Mouse (Mus musculus) T-helper 17 cell (primary cell): ENCODE measurements around the gene St3gal3.

Experiments used
- in situ Hi-C, 2 experiments: fragments of 300-600 bp; cut with MboI, MseI; formaldehyde crosslinking; loops; 1 replicate in 1 of 2; 2 replicates in 1 of 2; pipeline ENCODE4 v1.15.1; 2025; ENCODE audit warnings: high pct_unique_total_duplicates in 2 of 2

The St3gal3 gene

DNA sequence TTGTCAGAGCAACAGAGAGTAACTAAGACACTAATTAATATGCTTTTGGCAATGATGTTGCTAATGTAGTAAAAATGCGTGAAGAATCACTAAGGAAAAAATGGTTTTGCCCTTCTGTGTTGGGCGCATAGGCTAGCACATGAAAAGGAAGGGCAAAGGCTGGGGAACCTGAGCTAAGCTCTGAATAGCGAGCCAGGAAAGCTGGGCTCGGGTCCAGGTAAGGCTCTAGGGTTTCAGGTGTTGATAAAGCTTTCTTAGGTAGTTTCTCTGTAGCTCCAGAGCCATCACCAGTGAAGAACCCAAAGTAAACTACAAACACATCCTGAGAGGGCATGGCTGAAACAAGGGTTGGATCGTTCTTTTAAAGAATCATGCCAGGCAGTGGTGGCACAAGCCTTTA, 6.8 kb upstream of the St3gal3 start:
- in situ Hi-C loops, result no loop called here

- in situ Hi-C loops, result loop anchor here in 1 of 2 experiments (5.0 kb wide), 1 partner anchor 83 kb away; no protein-coding TSS in a partner anchor
Measured at GRCm38 (mm10) chr4:118138891-118139290, 4.2 kb upstream of the St3gal3 start.

GRCm38 (mm10) chr4:118137857-118138256, 3.1 kb upstream of the St3gal3 start:
- in situ Hi-C loops, result loop anchor here in 1 of 2 experiments (5.0 kb wide), 1 partner anchor 84 kb away; no protein-coding TSS in a partner anchor

DNA sequence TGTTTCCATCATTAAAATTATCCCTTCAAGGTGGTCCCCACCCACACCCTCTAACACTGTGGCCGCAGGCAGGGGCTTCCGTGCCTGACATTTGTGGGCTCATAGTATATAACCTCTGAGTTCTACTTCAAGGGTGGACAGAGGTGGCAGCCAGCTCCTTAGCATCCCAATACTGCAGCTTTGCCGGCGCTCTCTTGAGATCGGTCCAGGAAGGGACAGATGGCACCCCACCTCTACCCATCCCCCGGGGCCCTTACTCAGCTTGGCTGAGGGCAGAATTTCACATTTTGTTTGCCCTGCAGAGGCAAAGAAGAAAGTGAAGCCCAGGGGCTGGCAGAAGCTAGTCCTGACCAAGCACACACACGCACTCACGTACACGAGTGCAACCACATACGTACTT, 2.6 kb upstream of the St3gal3 start:
- in situ Hi-C loops, result loop anchor here in 1 of 2 experiments (5.0 kb wide), 1 partner anchor 85 kb away; no protein-coding TSS in a partner anchor

DNA sequence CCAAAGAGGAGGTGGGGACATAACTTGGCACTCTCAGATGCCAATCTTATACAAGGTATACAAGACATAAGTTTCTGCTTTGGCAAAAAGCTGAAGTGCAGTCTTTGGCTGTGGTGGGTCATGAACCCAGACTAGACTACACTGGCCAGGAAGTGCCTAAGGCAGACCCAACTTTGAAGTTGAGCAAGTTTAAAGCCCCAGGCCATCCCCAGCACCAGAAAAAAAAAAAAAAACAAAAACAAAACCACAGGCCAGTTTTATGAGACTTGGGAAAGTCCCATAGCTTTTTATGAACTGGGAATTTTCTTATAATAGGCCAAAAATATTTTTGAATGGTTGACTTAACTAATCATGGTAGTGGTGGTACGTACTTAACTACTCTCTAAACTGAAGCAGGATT, 700 bp upstream of the St3gal3 start:
- in situ Hi-C loops, result loop anchor here in 1 of 2 experiments (5.0 kb wide), 1 partner anchor 87 kb away; no protein-coding TSS in a partner anchor

GRCm38 (mm10) chr4:118131329-118131728, 3.4 kb downstream of the St3gal3 start:
- in situ Hi-C loops, result no loop called here

GRCm38 (mm10) chr4:118123030-118123704, 11.5 kb downstream of the St3gal3 start:
- in situ Hi-C loops, result no loop called here

DNA sequence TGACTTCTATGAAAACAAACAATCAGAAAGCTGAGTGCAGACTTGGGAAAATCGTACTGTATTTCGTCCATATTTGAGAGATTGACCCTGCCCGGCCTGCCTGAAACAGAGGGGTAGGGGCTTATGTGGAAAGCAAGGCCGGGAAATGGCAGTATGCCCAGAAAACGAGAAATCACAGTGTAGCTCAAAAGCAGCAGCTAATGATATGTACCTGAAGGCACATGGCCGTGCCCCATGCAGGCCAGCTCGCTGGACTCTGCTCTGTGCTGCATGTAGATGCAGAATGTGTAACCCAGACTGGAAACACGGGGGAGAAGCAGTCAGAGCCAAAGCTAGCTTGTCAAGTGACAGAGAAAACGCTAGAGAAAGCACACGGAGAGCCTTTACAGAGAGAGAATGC, 12.6 kb downstream of the St3gal3 start:
- in situ Hi-C loops, result no loop called here

DNA sequence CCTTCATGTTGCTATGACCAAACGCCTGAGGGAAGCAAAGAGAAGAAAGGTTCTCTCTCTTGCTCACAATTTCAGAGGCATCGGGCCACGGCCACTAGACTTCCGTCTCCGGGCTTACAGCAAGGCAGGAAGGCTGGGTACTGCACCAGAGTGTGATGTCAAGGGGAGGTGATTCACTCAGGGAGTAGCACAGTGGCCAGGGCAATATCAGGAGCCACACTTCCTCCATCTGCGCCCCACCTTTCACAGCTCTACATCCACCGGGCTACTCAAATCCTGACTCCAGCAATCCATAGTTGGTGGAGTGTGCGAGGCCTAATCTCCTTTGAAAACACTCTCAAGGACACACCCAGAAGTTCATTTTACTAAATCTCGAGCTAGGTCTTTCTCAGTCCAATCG, 17.1 kb downstream of the St3gal3 start:
- in situ Hi-C loops, result no loop called here

- in situ Hi-C loops, result no loop called here
Measured at GRCm38 (mm10) chr4:118116098-118116497, 18.6 kb downstream of the St3gal3 start.

GRCm38 (mm10) chr4:118115132-118115531, 19.6 kb downstream of the St3gal3 start:
- in situ Hi-C loops, result no loop called here

GRCm38 (mm10) chr4:118112601-118113000, 22.1 kb downstream of the St3gal3 start:
- in situ Hi-C loops, result no loop called here

GRCm38 (mm10) chr4:118109649-118110048, 25.1 kb downstream of the St3gal3 start:
- in situ Hi-C loops, result no loop called here

DNA sequence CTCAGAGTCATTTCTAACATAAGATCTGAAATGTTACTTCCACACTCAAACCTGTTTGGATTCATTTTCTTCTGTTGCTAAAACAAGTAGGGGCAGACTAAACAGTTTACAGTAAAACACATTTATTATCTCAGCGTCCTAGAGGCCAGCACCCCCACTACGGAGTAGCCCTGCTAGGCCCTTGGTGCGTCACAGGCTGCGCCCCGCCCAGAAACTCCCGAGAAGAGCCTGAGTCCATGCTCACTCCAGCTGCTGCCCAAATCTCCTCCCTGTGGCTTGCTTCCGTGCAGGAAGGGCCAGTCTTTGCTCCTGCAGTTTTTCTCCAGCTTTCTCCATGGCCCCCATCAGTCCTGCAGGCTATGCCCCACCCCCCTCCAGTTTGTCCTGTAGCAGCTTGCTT, 25.9 kb downstream of the St3gal3 start:
- in situ Hi-C loops, result no loop called here

DNA sequence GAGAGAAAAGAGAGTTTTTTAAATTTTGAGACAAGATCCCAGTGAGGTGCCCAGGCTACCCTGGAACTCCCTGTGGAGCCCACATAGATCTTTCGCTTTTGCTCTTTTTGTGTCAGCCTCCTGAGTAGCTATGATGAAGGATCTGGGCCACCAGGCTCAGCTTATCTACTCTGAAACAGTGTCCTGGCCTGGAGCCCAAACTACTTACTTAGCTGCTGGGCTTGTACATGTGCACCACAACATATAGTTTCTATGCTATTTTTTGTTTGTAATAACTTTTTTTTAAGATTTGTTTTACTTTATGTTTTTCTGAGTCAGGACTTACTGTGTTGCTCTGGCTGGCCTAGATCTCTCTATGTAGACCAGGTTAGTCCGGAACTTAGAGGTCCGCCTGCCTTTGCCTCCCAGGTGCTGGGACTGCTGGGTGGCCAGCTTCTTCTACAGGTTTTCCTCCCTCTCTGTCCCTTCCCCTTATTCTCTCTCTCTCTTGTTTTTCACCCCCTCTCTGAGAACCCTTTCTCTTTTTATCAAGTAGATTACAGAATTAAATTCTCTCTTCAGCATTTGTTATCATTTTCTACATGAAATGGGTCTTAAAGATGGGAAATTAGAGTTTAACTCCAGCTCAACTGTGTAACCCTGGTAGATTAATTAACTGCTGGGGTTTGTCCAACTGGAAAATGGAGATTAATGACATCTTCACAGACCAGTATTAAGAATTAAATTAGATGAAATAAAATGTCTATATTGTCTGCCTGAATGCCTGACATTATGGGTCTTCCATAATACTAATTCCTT, 29.3 kb downstream of the St3gal3 start:
- in situ Hi-C loops, result no loop called here

- in situ Hi-C loops, result no loop called here
Measured at GRCm38 (mm10) chr4:118103280-118103830, 31.4 kb downstream of the St3gal3 start.

DNA sequence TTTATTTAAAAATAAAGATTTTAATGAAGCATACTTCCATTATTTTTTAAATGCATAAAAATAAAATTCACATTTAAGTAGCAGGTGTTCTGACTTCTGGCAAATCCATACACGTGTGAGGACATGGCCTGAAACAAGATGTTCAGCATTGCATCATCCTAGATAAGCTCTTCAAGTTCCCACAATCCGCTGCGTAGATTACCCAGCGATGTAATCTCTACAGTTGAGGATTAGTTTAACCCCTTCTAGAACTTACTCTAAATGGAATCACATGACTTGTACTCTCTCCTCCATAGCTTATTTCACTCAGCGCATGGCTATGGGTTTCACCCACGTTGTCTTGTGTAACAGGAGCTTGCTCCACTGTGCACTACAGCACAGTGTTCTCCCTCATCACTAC, 33.2 kb downstream of the St3gal3 start:
- in situ Hi-C loops, result no loop called here

GRCm38 (mm10) chr4:118099637-118100364, 34.9 kb downstream of the St3gal3 start:
- in situ Hi-C loops, result no loop called here

DNA sequence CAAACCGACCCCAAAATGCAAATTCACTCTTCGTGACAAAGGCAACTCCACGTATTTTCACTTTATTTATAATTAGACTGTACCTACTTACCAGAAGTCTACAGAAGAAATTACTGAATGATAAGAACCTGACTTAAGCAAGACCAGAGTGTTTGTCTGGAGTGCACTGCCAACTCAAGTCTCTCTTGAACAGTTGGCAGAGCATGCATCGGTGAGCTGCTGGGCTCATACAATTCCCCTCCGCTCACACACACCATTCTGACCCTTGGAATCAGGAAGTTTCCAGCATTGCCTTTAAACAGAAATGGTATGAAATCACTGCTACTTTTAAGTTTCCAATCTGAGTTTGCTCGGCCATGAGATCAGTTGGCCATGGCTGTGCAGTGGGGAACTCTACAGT, 36.1 kb downstream of the St3gal3 start:
- in situ Hi-C loops, result no loop called here

GRCm38 (mm10) chr4:118096069-118096468, 38.6 kb downstream of the St3gal3 start:
- in situ Hi-C loops, result no loop called here

DNA sequence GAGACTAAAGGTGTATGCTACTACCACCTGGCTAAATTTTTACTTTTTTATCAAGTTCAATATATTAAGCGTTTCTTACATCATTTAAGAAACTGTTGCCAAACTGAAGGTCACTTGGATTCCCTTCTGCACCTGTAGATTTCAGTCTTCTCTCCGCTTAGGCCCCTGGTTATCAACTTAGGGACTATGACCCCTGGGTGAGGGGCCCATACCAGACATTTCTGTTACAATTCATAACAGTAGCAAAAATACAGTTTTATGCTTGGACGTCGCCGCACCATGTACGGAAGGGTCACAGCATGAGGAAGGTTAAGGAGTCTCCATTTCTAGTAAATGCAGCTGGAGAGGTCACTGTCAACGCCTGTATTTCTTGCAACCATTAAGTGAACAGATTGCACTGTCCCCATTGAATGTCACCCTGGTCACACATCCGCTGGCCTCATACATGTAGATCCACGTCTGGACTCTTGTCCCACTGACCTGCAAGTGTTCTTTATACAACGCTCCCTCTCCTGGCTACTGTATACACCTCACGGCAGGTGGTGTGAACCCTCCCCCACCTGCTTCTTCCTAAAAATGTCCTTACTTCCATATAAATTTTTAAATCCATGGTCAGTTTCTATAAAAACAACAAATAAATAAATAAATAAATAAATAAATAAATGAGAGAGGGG, 41.8 kb downstream of the St3gal3 start:
- in situ Hi-C loops, result no loop called here
